ENCODE assay signal across 9 mouse cellular contexts in the genomic region with DNA sequence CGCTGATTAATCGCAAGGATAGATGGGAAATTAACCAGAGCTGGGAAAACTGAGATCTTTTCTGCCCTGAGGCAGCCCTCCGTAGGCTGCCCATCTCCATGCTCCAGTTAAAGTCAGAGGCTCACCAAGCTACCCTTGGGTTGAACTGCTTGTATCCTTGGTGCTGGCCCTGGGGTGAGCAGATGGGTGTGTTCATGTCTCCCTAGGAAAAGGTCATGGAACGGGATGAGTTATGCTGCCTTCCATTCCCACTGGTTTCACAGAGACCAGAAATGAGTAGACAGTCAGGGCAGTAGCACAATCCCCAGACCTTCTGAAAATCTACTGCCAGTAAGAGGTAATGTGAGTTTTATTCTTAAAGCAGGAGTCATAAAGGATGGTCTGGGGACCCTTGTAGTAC. TPM values are rescaled to one million over a fixed set of nuclear protein-coding genes. Genes with fewer than 3 reads are reported as not detected.
"Had no signal": no experiment of that assay in that cellular context is flagged by ENCODE, and none has a peak within 500 bp of the region (broad histone marks: within the 10 kb centered on the region; RNA-seq: fewer than 3 reads in every experiment).

No protein-coding gene starts in this region.

- DNase-seq: liver, postnatal 0 days; lung, adult 2 months; lung, postnatal 14 days; lung, postnatal 36 days; right cerebral cortex, postnatal 14 days; thymus, adult 2 months; thymus, postnatal 25 days; thymus, postnatal 4 days had no signal

RNA-seq across cellular contexts. Expression of a gene that starts 21.9 kb away (rescaled TPM):
- total RNA-seq: monocyte, adult 5-6 weeks had no signal
